Comparison of ENCODE assay signal across 14 mouse cellular contexts in genomic region chr13:102745626-102746342, GRCm38 (mm10). TPM values are rescaled to one million over a fixed set of nuclear protein-coding genes. Genes with fewer than 3 reads are reported as not detected.
DNase-seq lines count a peak whose midpoint lies in the region; ATAC-seq and TF ChIP-seq lines count a peak whose summit lies in the region.
"Had no signal": no experiment of that assay in that cellular context is flagged by ENCODE, and none has a peak within 500 bp of the region (broad histone marks: within the 10 kb centered on the region; RNA-seq: fewer than 3 reads in every experiment).

No protein-coding gene starts in this region.

- no peak overlapping the region for H3K4me2 ChIP-seq in heart, embryonic 15.5 days
- H3K4me2 ChIP-seq in heart, embryonic 11.5 days, result no peak overlapping the region
- H3K4me2 ChIP-seq: embryonic facial prominence, embryonic 15.5 days; hindbrain, embryonic 15.5 days; lung, embryonic 15.5 days; midbrain, embryonic 12.5 days had no signal

- no peak overlapping the region for H3K27ac ChIP-seq in heart, embryonic 15.5 days
- H3K27ac ChIP-seq in heart, embryonic 11.5 days (ENCODE audit: low read depth, low read length), result no peak overlapping the region
- peak overlapping the region; percentile 89 for H3K27ac ChIP-seq in olfactory bulb, adult 2 months (ENCODE audit: insufficient read depth, low read depth, low read length)
- H3K27ac ChIP-seq: embryonic facial prominence, embryonic 15.5 days; hindbrain, embryonic 15.5 days; kidney, postnatal 0 days; lung, embryonic 15.5 days; midbrain, embryonic 12.5 days had no signal

- H3K9ac ChIP-seq in heart, embryonic 15.5 days, result 0 out of 2 replicates have a peak overlapping the region, but pooled peaks have one; percentile 19
- no peak overlapping the region for H3K9ac ChIP-seq in heart, embryonic 11.5 days (ENCODE audit: low read depth, low read length)
- H3K9ac ChIP-seq: embryonic facial prominence, embryonic 15.5 days; hindbrain, embryonic 15.5 days; lung, embryonic 15.5 days; midbrain, embryonic 12.5 days had no signal

- H3K4me3 ChIP-seq in heart, embryonic 15.5 days, result no peak overlapping the region
- H3K4me3 ChIP-seq in heart, embryonic 11.5 days (ENCODE audit: low read depth, low read length), result no peak overlapping the region
- H3K4me3 ChIP-seq in olfactory bulb, adult 2 months (ENCODE audit: insufficient read depth, low read depth, low read length), result no peak overlapping the region
- H3K4me3 ChIP-seq: embryonic facial prominence, embryonic 15.5 days; hindbrain, embryonic 15.5 days; lung, embryonic 15.5 days; midbrain, embryonic 12.5 days had no signal

- DNase-seq in right cerebral cortex, adult 18-20 months, result peak; percentile 84
- DNase-seq in right cerebral cortex, postnatal 4 days, result no peak
- DNase-seq in fibroblast of lung, adult 2 months (ENCODE audit: low read depth), result peak; percentile 83
- DNase-seq in kidney, adult 18-20 months, result no peak
- DNase-seq: gastrocnemius, postnatal 25 days had no signal

- no peak for TF ChIP-seq CTCF in olfactory bulb, adult 2 months (IDR thresholded peaks at IDR 0.05; ENCODE audit: insufficient read depth, low read depth, low read length)

- no peaks in the 10 kb centered on the region for H3K9me3 ChIP-seq in heart, embryonic 15.5 days (replicated peaks)
- no peaks in the 10 kb centered on the region for H3K9me3 ChIP-seq in heart, embryonic 11.5 days (replicated peaks; ENCODE audit: control insufficient read depth, low read length)
- H3K9me3 ChIP-seq: embryonic facial prominence, embryonic 15.5 days; hindbrain, embryonic 15.5 days; lung, embryonic 15.5 days; midbrain, embryonic 12.5 days had no signal

- no peaks in the 10 kb centered on the region for H3K27me3 ChIP-seq in heart, embryonic 15.5 days
- H3K27me3 ChIP-seq in heart, embryonic 11.5 days (ENCODE audit: control insufficient read depth, insufficient read depth, low read length), result no peaks in the 10 kb centered on the region
- H3K27me3 ChIP-seq: embryonic facial prominence, embryonic 15.5 days; hindbrain, embryonic 15.5 days; lung, embryonic 15.5 days; midbrain, embryonic 12.5 days had no signal

- TF ChIP-seq POLR2A in olfactory bulb, adult 2 months (IDR thresholded peaks at IDR 0.05; ENCODE audit: insufficient read depth, low read depth, low read length), result no peak

- H3K4me1 ChIP-seq in heart, embryonic 15.5 days (replicated peaks), result no peaks in the 10 kb centered on the region
- H3K4me1 ChIP-seq in heart, embryonic 11.5 days (ENCODE audit: control insufficient read depth, insufficient read depth, low read length), result no peaks in the 10 kb centered on the region
- peaks cover 23% of the 10 kb centered on the region for H3K4me1 ChIP-seq in olfactory bulb, adult 2 months (ENCODE audit: control insufficient read depth, insufficient read depth, low read length)
- H3K4me1 ChIP-seq: embryonic facial prominence, embryonic 15.5 days; lung, embryonic 15.5 days; midbrain, embryonic 12.5 days had no signal

- peaks cover 57% of the 10 kb centered on the region for H3K36me3 ChIP-seq in heart, embryonic 15.5 days
- H3K36me3 ChIP-seq in heart, embryonic 11.5 days (ENCODE audit: control insufficient read depth, insufficient read depth, low read length), result peaks cover 18% of the 10 kb centered on the region
- H3K36me3 ChIP-seq: hindbrain, embryonic 15.5 days had no signal

- WGBS in heart, embryonic 15.5 days, result 78% methylated on average over 9 of the region's 9 CpGs
- WGBS in heart, embryonic 11.5 days (ENCODE audit: insufficient replicate concordance), result 77% methylated on average over 9 of the region's 9 CpGs
- 57% methylated on average over 9 of the region's 9 CpGs for WGBS in olfactory bulb, adult 2 months

- ATAC-seq in heart, embryonic 15.5 days (replicated peaks; ENCODE audit: insufficient number of reproducible peaks, insufficient read depth, low FRiP score, low read depth), result no peak
- no peak for ATAC-seq in heart, embryonic 11.5 days (replicated peaks; ENCODE audit: insufficient number of reproducible peaks, low FRiP score, low TSS enrichment)
- no peak for ATAC-seq in CD4-positive, CD25-positive, alpha-beta regulatory T cell, adult 4 months

RNA-seq across cellular contexts. Expression of gene Cd180, which starts 52.4 kb away (rescaled TPM):
- polyA plus RNA-seq in heart, embryonic 15.5 days (2015; fragmentation: Nextera tagmentation; extraction: Ambion mirVana), result 0.24 and 0.53 TPM in 2 replicates
- polyA plus RNA-seq in heart, embryonic 11.5 days (2014; fragmentation: Nextera tagmentation; extraction: Ambion mirVana), result 0.39 and 0.49 TPM in 2 replicates
- polyA plus RNA-seq in olfactory bulb, adult 2 months (2012; ENCODE audit: insufficient read depth, insufficient read length, low replicate concordance, missing spikeins), result not detected in 2 replicates
- polyA plus RNA-seq in CD4-positive, CD25-positive, alpha-beta regulatory T cell, adult 4 months (2017; shearing (Covaris generic)), result 1 to 10 TPM in 1 of 2 experiments, under 1 TPM in 1; 0.28 to 1.9 TPM

Comparison
In these comparisons a context has a peak if more than half of its experiments do, and no peak if none do; other contexts are left out.
1. DNase-seq: peak in right cerebral cortex, adult 18-20 months (single experiment) and fibroblast of lung, adult 2 months (single experiment); none in right cerebral cortex, postnatal 4 days (single experiment) and kidney, adult 18-20 months (single experiment).